Mouse (Mus musculus): ENCODE data around the gene Coq5.

The Coq5 gene

DNA sequence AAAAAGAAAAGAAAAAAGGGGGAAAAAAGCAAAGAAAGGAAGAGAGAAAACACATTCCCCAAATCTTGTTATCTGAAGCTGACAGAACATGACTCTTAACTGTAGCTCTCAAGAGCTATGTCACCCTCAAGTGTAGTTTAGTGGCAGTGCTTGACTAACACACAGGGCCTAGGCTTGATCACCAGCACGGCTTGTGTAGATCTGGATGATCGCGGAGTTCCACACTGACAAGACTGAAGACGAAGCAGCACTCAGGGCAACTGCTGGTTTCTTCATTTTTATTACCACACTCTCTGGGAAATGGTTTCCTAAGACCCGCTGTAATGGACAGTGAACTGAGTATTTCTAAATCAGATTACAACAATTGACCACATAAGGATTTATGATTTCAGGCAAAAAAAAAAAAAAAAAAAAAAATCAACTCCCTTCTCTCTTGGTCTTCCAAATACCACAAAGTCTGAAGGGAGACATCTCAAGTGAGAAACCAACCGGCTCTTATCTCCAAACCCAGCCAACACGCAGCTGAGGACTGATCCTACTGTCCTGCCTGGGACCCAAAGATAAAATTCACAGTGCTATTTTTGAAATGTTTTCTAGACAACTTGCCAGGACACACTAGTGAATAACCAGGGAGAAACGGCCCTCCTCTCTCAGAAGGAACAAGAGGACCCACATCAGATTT, 12.5 kb upstream of the Coq5 start:
- DNase-seq (ENCODE audit: extremely low read depth, low read depth, low spot score) = peak; percentile 63

DNA sequence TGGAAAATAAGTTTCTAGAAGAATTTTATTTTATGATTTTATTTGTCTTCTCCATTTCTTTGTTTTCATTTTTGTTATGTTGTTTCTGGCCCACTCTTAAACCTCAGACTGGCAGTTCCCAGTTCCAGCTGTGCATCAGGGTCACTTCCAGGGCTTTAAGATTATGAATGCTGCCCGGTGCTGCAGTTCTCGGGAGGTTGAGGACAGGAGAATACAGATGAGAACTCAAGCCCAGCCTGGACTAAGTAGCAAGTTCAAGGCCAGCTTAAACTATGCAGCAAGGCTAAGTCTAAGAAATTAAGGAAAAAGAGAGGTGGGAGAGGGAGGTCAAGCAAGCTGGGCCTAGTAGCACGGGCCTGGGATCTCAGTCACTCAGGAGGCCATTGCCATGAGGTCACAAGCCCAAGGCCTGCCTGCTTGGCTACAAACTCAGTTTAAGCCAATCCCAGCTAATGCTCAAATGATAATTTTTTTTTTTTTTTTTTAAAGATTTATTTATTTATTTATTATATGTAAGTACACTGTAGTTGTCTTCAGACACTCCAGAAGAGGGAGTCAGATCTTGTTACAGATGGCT, 11.9 kb upstream of the Coq5 start:
- DNase-seq (ENCODE audit: extremely low read depth, low read depth, low spot score) = no peak

DNA sequence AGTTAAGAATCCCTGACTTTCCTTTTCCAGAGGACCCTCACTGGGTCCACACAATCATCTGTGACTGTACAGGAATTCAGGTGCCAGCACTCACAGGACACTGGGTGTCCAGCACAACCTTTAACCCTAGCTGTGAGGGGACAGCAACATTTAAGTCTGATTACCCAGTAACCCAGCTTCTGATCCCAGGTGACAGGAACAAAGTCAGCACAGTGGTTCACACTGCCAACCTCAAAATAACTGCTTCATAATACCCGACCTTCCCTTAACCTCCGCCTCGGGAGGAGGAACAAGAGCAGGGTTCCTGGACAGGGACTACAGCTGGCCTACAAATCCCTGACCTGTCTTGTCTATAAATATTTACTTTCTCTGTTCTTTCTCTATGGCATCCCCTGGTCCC, 11.2 kb upstream of the Coq5 start:
- DNase-seq (ENCODE audit: extremely low read depth, low read depth, low spot score) = no peak

DNA sequence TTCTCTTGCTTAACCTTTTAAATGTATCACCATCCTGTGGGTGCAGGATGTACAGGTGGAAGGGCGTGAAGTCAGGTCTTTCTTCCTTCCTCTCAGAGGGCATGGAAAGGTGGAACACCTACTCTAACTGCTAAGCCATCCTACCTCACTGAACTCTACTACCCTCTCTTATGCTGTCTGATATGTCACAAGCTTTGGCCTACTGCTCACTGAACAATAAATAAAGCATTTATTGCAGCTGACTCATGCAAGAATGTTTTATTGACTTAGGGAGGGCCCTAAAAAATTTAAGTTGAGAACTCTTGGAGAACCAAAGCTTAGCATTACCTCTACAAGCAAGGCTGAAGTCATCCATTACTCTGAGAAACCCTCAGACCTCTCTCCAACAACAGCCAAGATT, 9.5 kb upstream of the Coq5 start:
- DNase-seq (ENCODE audit: extremely low read depth, low read depth, low spot score) = no peak

DNA sequence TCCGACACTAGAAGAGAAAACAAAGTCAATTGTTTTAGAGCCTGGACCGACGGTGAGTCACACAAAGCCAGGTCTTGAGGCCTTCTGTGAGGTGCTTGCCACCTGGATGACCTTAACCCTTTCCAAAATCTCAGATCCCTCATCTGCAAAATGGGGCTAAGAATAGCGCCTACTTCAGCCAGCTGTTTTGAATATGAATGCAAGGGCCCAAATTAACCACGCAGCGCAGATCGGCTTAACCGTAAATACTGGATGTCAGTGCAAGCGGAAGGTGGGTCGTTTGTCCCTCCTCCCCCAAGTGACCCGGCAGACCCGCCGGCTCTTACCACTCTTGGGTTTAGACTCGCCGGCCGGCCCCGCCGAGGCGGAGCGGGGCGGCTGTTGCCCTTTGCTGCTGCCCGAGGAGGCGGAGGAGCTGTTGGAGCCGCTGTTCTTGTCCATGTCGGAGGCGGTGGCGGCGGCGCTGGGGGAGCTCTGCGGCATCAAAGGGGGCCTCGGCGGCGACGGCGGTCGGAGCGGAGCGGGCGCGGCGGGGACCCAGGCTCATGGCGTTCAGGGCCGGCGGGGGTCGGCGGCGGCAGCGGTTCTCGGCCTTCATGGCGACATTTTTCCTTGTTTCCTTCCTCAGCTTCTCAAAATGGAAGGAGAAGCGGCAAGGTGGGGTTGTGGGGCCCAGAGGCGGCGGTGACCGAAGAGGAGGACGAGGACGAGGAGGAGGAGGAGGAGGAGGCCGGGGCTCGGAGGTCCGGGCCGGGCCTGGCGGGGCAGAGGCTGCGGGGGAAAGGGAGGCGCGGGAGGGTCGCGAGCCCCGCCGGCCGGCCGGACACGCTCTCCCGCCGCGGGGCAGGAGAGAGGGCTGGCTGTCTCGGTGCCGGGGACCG, 7.3 kb upstream of the Coq5 start:
- no peak for DNase-seq (ENCODE audit: extremely low read depth, low read depth, low spot score)

DNA sequence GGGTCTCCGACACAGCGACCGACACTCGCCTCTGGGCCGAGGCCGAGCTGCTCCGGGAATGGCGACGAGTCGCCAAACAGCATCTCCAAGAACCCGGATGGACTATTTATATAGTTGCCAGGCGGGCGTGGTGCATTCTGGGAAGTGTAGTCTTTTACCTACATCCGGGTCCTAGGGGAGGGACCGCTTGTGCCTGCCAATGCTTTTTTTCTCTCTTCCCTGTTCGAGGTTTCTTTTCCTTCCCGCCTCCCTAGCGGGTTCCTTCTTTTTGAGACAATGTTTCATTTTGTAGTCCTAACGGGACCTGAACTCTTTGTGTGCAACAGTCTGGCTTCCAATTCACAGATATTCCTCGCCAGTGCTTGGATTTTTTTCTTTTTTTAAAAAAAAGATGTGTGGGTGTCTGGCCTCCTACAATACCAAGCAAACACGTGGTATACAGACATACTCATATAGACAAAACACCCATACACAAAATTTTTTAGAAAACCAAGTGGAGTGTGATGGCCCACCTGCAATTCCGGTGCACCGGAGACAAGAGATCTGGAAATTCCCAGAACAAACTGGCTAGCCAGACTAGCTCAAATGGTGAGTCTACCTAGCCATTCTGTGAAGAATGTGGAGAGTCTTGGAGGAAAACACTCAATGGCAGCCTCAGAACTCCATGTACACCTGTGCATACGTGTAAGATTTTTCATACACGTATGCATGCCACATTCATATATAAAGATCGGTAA, 6.5 kb upstream of the Coq5 start, which contains the start of gene Rnf10:
Gene Rnf10, minus strand, starts transcription at position 87 of the 737 bp plus-strand sequence.
- no peak for DNase-seq (ENCODE audit: extremely low read depth, low read depth, low spot score)

DNA sequence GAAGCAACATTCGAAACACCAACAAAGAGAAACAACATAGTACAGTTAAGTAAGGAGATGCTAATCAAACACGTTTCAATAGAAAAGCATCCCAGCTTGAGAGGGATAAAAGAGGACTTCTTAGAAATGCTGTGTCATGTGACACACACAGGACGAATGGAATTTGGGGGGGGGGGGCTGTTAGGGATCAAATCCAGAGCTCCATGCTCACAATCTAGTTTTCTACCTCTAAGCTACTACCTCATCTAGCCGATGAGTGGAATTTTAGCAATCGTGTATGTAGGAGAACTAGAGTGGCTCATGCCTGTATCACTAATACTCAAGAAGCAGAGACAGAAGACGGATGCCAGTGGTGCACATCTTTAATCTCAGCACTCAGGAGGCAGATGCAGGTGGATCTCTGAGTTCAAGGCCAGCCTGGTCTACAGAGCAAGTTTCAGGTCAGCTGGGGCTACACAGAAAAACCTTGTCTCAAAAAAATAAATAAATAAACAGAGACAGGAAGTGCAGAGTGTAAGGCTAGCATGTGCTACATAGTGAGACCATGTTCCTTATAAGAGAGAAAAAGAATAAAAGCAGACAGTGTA, 5.8 kb upstream of the Coq5 start:
- DNase-seq (ENCODE audit: extremely low read depth, low read depth, low spot score) = no peak

DNA sequence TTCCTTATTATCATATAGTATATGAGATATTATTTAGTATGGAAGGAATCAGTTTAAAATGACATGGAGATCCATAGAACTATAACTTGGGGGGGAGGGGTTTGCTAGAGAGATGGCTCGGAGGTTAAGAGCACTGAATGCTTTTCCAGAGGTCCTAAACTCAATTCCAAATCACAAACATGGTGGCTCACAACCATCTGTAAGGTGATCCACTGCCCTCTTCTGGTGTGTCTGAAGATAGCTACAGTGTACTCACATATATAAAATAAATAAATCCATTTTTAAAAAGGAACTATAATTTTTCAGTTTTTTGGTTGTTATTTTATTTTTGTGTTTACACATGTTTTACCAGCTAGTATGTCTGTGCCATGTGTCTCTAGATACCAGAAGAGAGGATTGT, 5.1 kb upstream of the Coq5 start:
- no peak for DNase-seq (ENCODE audit: extremely low read depth, low read depth, low spot score)

DNA sequence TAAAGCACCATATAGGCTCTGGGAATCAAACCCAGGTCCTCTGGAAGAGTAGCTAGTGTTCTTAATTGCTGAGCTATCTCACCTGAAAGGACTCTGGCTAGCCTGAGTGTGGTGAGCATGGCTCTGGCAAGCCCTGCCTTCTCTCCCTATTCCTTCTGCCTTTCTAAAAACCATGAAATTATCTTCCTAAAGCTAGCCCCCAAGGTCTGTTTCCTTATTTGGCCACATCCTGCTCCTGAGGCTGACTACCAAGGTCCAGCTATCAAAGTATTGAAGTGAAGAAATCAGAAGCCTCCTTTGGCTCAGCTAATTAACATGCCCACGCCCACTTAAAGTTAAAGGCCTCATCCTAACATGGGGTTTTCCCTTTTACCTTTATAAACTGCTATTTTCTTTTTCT, 4.7 kb upstream of the Coq5 start:
- DNase-seq (ENCODE audit: extremely low read depth, low read depth, low spot score) = no peak

DNA sequence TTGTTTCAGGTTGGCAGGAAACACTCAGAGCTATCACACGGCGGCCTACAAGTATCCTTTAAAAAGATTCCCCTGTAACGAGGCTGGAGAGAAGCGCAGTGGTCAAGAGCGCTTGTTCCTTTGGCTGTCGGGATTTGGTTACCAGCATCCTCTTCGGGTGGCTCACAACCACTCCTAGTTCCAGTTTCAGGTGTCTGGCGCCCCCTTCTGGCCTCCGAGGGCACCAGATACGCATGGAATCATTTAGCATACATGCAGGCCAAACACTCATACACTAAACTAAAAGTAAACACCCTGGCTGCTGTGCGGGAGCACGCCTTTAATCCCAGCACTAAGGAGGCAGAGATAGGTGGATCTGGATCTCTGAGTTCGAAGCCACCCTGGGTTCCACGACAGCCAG, 3.5 kb upstream of the Coq5 start:
- no peak for DNase-seq (ENCODE audit: extremely low read depth, low read depth, low spot score)

DNA sequence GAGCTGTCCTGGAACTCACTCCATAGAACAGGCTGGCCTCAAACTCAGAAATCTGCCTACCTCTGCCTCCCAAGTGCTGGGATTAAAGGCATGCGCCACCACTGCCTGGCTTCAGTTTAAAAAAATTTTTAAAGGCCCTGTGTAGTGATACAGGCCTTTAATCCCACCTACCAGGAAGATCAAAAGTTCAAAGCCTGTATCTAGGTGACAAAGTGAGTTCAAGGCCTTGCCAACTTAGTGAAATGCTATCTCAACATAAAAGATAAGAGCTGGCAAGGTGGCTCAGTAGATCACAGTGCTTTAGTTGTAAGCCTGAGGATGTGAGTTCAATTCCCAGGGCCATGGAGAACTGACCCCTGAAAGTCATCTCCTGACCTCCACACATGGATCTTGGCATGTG, 1.4 kb upstream of the Coq5 start:
- no peak for DNase-seq (ENCODE audit: extremely low read depth, low read depth, low spot score)

DNA sequence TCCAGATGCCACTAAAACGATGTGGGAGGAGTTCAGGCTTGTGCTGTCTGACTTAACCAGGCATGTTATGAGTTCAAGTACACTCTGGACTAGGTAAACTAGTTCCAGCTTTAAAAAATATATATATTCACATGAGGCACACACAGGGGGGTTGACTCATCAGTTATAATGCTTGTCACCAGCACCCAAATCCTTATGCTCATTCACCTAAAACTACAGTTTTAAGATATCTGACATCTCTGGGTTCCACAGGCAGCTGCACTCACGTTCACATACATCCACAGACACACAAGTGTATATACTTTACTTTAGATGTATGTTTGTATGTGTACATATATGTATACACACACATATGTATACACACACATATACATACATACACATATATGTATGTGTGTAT, 681 bp upstream of the Coq5 start:
- no peak for DNase-seq (ENCODE audit: extremely low read depth, low read depth, low spot score)

DNA sequence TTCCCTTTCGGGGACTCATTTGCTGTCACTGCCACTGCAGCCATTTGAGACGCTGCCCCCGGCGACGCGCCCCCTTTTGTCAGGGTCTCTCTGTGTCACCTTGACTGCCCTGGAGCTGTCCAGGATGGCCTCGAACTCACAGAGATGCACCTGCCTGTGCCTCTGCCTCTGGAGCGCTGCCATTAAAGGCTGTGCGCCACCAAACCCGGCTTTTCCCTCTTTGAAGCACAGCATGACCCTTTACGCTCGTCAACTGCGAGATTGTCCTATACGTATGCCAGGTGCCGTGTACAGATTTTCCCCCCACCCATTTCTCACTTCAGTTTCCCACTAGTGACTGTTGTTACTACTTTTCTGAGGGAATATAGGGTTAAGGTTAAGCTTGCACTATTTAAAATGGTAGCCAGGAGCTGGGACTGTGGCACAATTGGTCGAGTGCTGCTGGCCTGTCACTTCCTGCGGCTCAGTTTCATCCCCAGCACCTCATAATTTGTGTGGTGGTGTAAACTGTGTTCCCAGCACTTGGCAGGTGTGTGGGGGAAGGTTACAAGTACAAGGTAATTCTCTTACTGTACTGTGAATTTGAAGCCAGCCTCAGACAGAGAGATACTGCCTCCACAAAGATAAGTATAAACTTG, 703 bp downstream of the Coq5 start:
- DNase-seq (ENCODE audit: extremely low read depth, low read depth, low spot score) = no peak

DNA sequence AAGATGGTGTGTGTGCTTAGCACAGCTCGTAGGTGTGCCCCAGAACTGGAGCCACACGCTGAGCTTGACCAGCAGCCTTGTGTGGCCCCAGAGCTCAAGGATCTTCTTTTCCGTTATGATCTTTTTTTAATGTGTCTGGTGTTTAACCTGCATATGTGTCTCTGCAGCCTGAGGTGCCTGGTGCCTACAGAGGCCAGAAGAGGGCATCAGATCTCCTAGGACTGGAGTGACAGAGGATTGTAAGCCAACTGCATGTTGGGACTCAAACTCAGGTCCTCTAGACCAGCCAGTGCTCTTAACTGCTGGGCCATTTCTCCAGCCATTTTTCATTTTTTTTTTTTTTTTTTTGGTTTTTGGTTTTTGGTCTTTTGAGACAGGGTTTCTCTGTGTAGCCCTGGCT, 5.3 kb downstream of the Coq5 start:
- no peak for DNase-seq (ENCODE audit: extremely low read depth, low read depth, low spot score)

DNA sequence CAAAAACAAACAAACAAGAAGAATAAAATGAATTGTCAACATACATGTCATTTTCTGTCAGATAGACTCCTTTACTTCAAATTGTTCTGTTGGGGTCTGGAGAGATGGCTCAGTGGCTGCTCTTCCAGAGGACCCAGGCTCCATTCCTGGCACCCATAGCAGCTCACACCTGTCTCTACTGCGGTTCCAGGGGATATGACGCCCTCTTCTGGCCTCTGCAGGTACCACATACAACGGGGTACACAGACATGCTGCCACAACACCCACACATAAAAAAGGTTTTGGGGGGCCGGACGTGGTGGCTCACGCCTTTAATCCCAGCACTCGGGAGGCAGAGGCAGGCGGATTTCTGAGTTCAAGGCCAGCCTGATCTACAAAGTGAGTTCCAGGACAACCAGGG, 14.7 kb downstream of the Coq5 start:
- DNase-seq (ENCODE audit: extremely low read depth, low read depth, low spot score) = no peak

DNA sequence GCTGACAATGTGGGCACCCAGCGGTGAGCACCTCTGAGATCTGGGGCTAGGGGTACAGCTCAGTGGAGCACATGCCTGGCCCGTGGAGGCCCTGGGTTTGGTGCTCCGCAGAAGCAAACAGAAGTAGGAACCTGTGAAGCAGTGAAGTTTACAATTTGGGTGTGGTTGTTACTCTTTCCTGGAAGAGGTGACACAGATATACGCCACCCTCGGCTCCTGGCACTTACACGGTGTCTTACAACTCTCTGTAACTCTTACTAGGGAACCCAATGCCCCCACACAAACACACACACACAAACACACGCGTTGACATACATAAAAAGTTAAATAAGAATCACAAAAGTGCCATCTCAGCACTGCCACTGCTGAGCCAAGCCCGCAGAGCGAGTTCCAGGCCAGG, 16.9 kb downstream of the Coq5 start:
- DNase-seq (ENCODE audit: extremely low read depth, low read depth, low spot score) = no peak

DNA sequence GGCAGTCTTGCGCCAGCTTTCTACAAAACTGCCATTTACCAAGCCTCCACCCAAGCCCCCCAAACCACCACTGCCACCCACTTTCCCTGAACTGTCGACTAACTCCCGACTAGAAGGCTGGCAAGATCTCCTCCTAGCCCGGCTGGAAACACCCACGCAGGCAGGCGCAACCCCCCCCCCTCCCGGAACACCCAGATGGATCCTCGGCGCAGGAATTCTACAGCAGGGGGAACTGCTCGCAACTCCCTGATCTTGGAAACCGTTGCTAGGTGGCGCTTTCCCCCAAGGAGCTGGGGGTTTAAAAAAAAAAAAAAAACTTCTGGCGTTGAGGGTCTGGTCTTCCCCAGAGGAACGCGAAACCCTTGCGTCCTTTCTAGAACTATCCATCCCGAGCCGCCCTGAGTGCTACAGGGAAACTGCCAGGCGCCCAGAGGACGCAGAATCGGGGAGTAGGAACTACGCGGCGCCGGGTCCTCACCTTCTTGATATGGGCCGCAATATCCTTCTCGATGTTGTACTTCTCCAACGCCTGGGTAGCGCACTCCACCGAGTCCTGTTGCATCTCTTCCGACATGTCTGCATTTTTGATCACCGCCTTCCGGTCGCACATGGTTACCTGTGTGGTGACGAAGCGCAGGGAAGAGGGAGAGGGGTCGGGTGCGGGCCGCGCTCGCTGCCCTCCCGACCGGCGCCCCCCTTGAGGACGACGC, 20.7 kb downstream of the Coq5 start:
- no peak for DNase-seq (ENCODE audit: extremely low read depth, low read depth, low spot score)

DNA sequence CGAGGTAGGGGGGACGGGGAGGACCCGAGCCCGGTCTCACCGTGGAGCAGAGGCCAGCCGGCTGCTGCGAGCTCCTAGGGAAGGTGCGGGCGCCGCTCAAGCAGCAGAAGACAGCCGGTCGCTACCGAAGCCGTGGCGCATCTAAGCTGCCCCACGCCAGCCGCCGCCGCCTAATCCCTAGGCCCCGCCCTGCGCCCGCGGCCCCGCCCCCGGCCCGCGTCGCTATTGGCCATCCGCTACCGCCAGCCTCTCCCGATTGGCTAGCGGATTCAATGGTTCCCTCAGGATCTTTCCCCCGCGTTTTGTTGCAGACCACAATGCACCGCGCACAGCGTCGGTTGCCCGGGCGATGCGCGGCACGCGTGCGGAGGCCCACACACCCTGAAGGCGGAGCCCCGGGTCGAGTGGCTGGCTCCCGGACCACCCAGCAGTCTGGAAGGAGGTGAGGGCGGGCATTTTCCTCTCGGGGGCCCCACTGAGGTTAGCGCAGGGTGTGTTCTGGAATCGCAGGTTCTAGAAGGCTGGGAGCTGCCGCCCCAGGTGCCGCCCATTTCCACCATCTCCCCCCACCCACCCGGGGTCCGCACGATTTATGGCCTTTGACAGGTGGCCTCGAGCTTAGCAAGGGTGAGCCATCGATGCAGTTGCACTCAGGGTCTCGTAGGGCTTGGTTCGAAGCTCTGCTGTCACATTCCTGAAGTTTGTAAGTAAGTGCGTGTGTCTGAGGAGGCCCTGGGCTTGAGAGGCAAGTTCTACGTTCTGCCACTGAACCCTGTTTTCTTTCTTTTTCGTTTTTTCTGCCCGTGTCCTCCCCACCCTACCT, 21.5 kb downstream of the Coq5 start, which contains the start of gene Dynll1:
Gene Dynll1, minus strand, starts transcription at position 208 of the 823 bp plus-strand sequence.
- no peak for DNase-seq (ENCODE audit: extremely low read depth, low read depth, low spot score)

DNA sequence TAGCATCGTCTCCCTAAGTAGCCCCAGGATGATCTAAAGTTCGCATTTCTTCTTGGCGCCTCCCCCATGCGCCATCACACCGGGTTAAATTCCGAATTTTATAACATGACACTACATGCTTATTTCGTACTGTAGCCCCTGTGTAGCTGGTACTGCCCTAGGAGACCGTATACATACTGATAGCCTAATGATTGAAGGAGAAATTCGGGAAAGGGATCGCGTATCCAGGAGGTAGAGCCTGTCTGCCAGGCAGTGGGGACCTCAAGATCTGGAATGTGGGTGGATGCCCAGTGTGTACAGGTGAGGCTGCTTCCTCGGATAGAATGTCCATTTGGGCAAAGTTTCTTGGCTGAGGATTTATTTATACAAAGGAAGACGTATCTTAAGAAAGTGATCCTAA, 22.1 kb downstream of the Coq5 start:
- DNase-seq (ENCODE audit: extremely low read depth, low read depth, low spot score) = no peak

Measured in fat pad, adult 2 months (tissue).